Mouse (Mus musculus): ENCODE data around the gene Maml3. TPM values are rescaled to one million over a fixed set of nuclear protein-coding genes. Genes with fewer than 3 reads are reported as not detected.

Gene Maml3
- polyA plus RNA-seq, 1 experiment: 2.2 TPM

GRCm38 (mm10) chr3:51986507-51986906 lies 118.4 kb downstream of the Maml3 start:
- Histone ChIP-seq H3ac (ENCODE audit: control insufficient read depth, insufficient read length, low read depth) (no peak overlapping the region), H3K4me3 (ENCODE audit: insufficient read depth, poor library complexity, severe bottlenecking) (no peak overlapping the region)

GRCm38 (mm10) chr3:51981496-51981895 lies 123.4 kb downstream of the Maml3 start:
- no peaks in the 10 kb centered on the region for H3K27me3 ChIP-seq (ENCODE audit: control insufficient read depth, insufficient read depth, insufficient read length)
- H3K4me3 ChIP-seq (ENCODE audit: insufficient read depth, poor library complexity, severe bottlenecking): no peak overlapping the region
- no peaks in the 10 kb centered on the region for H3K79me3 ChIP-seq (ENCODE audit: low read depth)
- no peaks in the 10 kb centered on the region for H3K79me2 ChIP-seq (ENCODE audit: control insufficient read depth, insufficient read depth)
- no peaks in the 10 kb centered on the region for H3K36me3 ChIP-seq (ENCODE audit: control insufficient read depth, insufficient read depth)
- TF ChIP-seq MAX (IDR thresholded peaks at IDR 0.05) (no peak), MYOD1 (IDR thresholded peaks at IDR 0.05; ENCODE audit: control insufficient read depth, insufficient read length, low read depth) (no peak), USF1 (IDR thresholded peaks at IDR 0.05; ENCODE audit: low read depth) (no peak), MYOG (IDR thresholded peaks at IDR 0.05; ENCODE audit: control insufficient read depth, extremely low read depth, insufficient read length) (no peak), CTCF (IDR thresholded peaks at IDR 0.05; ENCODE audit: control insufficient read depth, insufficient read depth, insufficient read length) (no peak), CEBPB (IDR thresholded peaks at IDR 0.05; ENCODE audit: low read depth) (no peak), FOSL1 (IDR thresholded peaks at IDR 0.05; ENCODE audit: insufficient read depth, low read length, poor library complexity, severe bottlenecking) (no peak)
- no peak overlapping the region for H3ac ChIP-seq (ENCODE audit: control insufficient read depth, insufficient read length, low read depth)

More at GRCm38 (mm10) chr3:51986507-51986906, 118.4 kb downstream of the Maml3 start:
- TF ChIP-seq USF1 (IDR thresholded peaks at IDR 0.05; ENCODE audit: low read depth): no peak
- Histone ChIP-seq H3K79me2 (ENCODE audit: control insufficient read depth, insufficient read depth) (no peaks in the 10 kb centered on the region), H3K79me3 (ENCODE audit: low read depth) (no peaks in the 10 kb centered on the region), H3K27me3 (ENCODE audit: control insufficient read depth, insufficient read depth, insufficient read length) (no peaks in the 10 kb centered on the region), H3K36me3 (ENCODE audit: control insufficient read depth, insufficient read depth) (no peaks in the 10 kb centered on the region)

GRCm38 (mm10) chr3:51977654-51978352 lies 127.1 kb downstream of the Maml3 start:
- Histone ChIP-seq H3K27me3 (ENCODE audit: control insufficient read depth, insufficient read depth, insufficient read length) (no peaks in the 10 kb centered on the region), H3K36me3 (ENCODE audit: control insufficient read depth, insufficient read depth) (no peaks in the 10 kb centered on the region), H3ac (ENCODE audit: control insufficient read depth, insufficient read length, low read depth) (no peak overlapping the region), H3K79me2 (ENCODE audit: control insufficient read depth, insufficient read depth) (no peaks in the 10 kb centered on the region), H3K79me3 (ENCODE audit: low read depth) (no peaks in the 10 kb centered on the region), H3K4me3 (ENCODE audit: insufficient read depth, poor library complexity, severe bottlenecking) (no peak overlapping the region)
- no peak for TF ChIP-seq MYOD1 (IDR thresholded peaks at IDR 0.05; ENCODE audit: control insufficient read depth, insufficient read length, low read depth)
- no peak for TF ChIP-seq FOSL1 (IDR thresholded peaks at IDR 0.05; ENCODE audit: insufficient read depth, low read length, poor library complexity, severe bottlenecking)
- no peak for TF ChIP-seq MYOG (IDR thresholded peaks at IDR 0.05; ENCODE audit: control insufficient read depth, extremely low read depth, insufficient read length)
- TF ChIP-seq CTCF (IDR thresholded peaks at IDR 0.05; ENCODE audit: control insufficient read depth, insufficient read depth, insufficient read length): no peak
- no peak for TF ChIP-seq MAX (IDR thresholded peaks at IDR 0.05)
- no peak for TF ChIP-seq CEBPB (IDR thresholded peaks at IDR 0.05; ENCODE audit: low read depth)
- no peak for TF ChIP-seq USF1 (IDR thresholded peaks at IDR 0.05; ENCODE audit: low read depth)

- no peaks in the 10 kb centered on the region for H3K27me3 ChIP-seq (ENCODE audit: control insufficient read depth, insufficient read depth, insufficient read length)
- no peak overlapping the region for H3ac ChIP-seq (ENCODE audit: control insufficient read depth, insufficient read length, low read depth)
- no peaks in the 10 kb centered on the region for H3K79me2 ChIP-seq (ENCODE audit: control insufficient read depth, insufficient read depth)
- no peaks in the 10 kb centered on the region for H3K79me3 ChIP-seq (ENCODE audit: low read depth)
- H3K4me3 ChIP-seq (ENCODE audit: insufficient read depth, poor library complexity, severe bottlenecking): no peak overlapping the region
- no peaks in the 10 kb centered on the region for H3K36me3 ChIP-seq (ENCODE audit: control insufficient read depth, insufficient read depth)
- TF ChIP-seq CTCF (IDR thresholded peaks at IDR 0.05; ENCODE audit: control insufficient read depth, insufficient read depth, insufficient read length) (no peak), MYOG (IDR thresholded peaks at IDR 0.05; ENCODE audit: control insufficient read depth, extremely low read depth, insufficient read length) (no peak), USF1 (IDR thresholded peaks at IDR 0.05; ENCODE audit: low read depth) (no peak), CEBPB (IDR thresholded peaks at IDR 0.05; ENCODE audit: low read depth) (no peak), MYOD1 (IDR thresholded peaks at IDR 0.05; ENCODE audit: control insufficient read depth, insufficient read length, low read depth) (no peak), MAX (IDR thresholded peaks at IDR 0.05) (no peak), FOSL1 (IDR thresholded peaks at IDR 0.05; ENCODE audit: insufficient read depth, low read length, poor library complexity, severe bottlenecking) (no peak)
Observed at GRCm38 (mm10) chr3:51974601-51975000, 130.3 kb downstream of the Maml3 start.

- Histone ChIP-seq H3K4me3 (ENCODE audit: insufficient read depth, poor library complexity, severe bottlenecking) (no peak overlapping the region), H3ac (ENCODE audit: control insufficient read depth, insufficient read length, low read depth) (no peak overlapping the region), H3K79me3 (ENCODE audit: low read depth) (no peaks in the 10 kb centered on the region), H3K79me2 (ENCODE audit: control insufficient read depth, insufficient read depth) (no peaks in the 10 kb centered on the region), H3K27me3 (ENCODE audit: control insufficient read depth, insufficient read depth, insufficient read length) (no peaks in the 10 kb centered on the region), H3K36me3 (ENCODE audit: control insufficient read depth, insufficient read depth) (no peaks in the 10 kb centered on the region)
- TF ChIP-seq USF1 (IDR thresholded peaks at IDR 0.05; ENCODE audit: low read depth): no peak
- no peak for TF ChIP-seq FOSL1 (IDR thresholded peaks at IDR 0.05; ENCODE audit: insufficient read depth, low read length, poor library complexity, severe bottlenecking)
- TF ChIP-seq MYOD1 (IDR thresholded peaks at IDR 0.05; ENCODE audit: control insufficient read depth, insufficient read length, low read depth): no peak
- no peak for TF ChIP-seq CTCF (IDR thresholded peaks at IDR 0.05; ENCODE audit: control insufficient read depth, insufficient read depth, insufficient read length)
Observed at GRCm38 (mm10) chr3:51974153-51974552, 130.7 kb downstream of the Maml3 start.

- H3K79me3 ChIP-seq (ENCODE audit: low read depth): no peaks in the 10 kb centered on the region
- no peaks in the 10 kb centered on the region for H3K36me3 ChIP-seq (ENCODE audit: control insufficient read depth, insufficient read depth)
- H3K4me3 ChIP-seq (ENCODE audit: insufficient read depth, poor library complexity, severe bottlenecking): no peak overlapping the region
- no peak overlapping the region for H3ac ChIP-seq (ENCODE audit: control insufficient read depth, insufficient read length, low read depth)
- TF ChIP-seq MYOG (IDR thresholded peaks at IDR 0.05; ENCODE audit: control insufficient read depth, extremely low read depth, insufficient read length) (no peak), CEBPB (IDR thresholded peaks at IDR 0.05; ENCODE audit: low read depth) (no peak), FOSL1 (IDR thresholded peaks at IDR 0.05; ENCODE audit: insufficient read depth, low read length, poor library complexity, severe bottlenecking) (no peak), MAX (IDR thresholded peaks at IDR 0.05) (no peak), USF1 (IDR thresholded peaks at IDR 0.05; ENCODE audit: low read depth) (no peak), MYOD1 (IDR thresholded peaks at IDR 0.05; ENCODE audit: control insufficient read depth, insufficient read length, low read depth) (no peak), CTCF (IDR thresholded peaks at IDR 0.05; ENCODE audit: control insufficient read depth, insufficient read depth, insufficient read length) (no peak)
- H3K27me3 ChIP-seq (ENCODE audit: control insufficient read depth, insufficient read depth, insufficient read length): no peaks in the 10 kb centered on the region
- H3K79me2 ChIP-seq (ENCODE audit: control insufficient read depth, insufficient read depth): no peaks in the 10 kb centered on the region
Observed at GRCm38 (mm10) chr3:51972576-51972975, 132.3 kb downstream of the Maml3 start.

All from C2C12 (cell line).